Mouse (Mus musculus) neural tube, embryonic 11.5 days (tissue): ENCODE data around the gene Irx1. TPM values are rescaled to one million over a fixed set of nuclear protein-coding genes. Genes with fewer than 3 reads are reported as not detected.

ENCODE experiments used
- ATAC-seq: fragments of 200-750 bp; cut with Nextera tagmentation; 2 replicates; pipeline ENCODE4 v1.8.0; 2017; ENCODE audit warnings: moderate number of reproducible peaks, mild to moderate bottlenecking, moderate TSS enrichment, moderate library complexity; ENCODE audit not compliant: insufficient read depth, low FRiP score, low TSS enrichment
- DNase-seq: peaks from one replicate; pipeline ENCODE4 v3.0.0-alpha.2; 2015; ENCODE audit warnings: low spot score
- H3K27ac ChIP-seq: fragments of 300-500 bp; sonication (generic); 2 replicates; pipeline ENCODE4 v1.5.1; 2014; ENCODE audit warnings: low read depth, mild to moderate bottlenecking, low read length
- H3K27me3 ChIP-seq: fragments of 300-500 bp; sonication (generic); 2 replicates; pipeline ENCODE4 v1.6.1; 2014; ENCODE audit warnings: mild to moderate bottlenecking, low read length, mixed read lengths; ENCODE audit not compliant: control insufficient read depth, insufficient read depth
- H3K36me3 ChIP-seq: fragments of 300-500 bp; sonication (generic); 2 replicates; pipeline ENCODE4 v1.6.1; 2014; ENCODE audit warnings: mild to moderate bottlenecking, low read length, moderate library complexity, mixed read lengths; ENCODE audit not compliant: control insufficient read depth, insufficient read depth
- H3K4me1 ChIP-seq: fragments of 300-500 bp; sonication (generic); 2 replicates; pipeline ENCODE4 v1.6.1; 2014; ENCODE audit warnings: low read length, mixed read lengths; ENCODE audit not compliant: control insufficient read depth, insufficient read depth
- H3K4me2 ChIP-seq: fragments of 300-500 bp; sonication (generic); 2 replicates; pipeline ENCODE4 v1.6.1; 2014; ENCODE audit warnings: low read depth, mild to moderate bottlenecking, moderate library complexity
- H3K4me3 ChIP-seq: fragments of 300-500 bp; sonication (generic); 2 replicates; pipeline ENCODE4 v1.5.1; 2014; ENCODE audit warnings: low read depth, low read length
- H3K9ac ChIP-seq: fragments of 300-500 bp; sonication (generic); 2 replicates; pipeline ENCODE4 v1.6.1; 2014; ENCODE audit warnings: mild to moderate bottlenecking, low read length
- H3K9me3 ChIP-seq: fragments of 300-500 bp; sonication (generic); 2 replicates; pipeline ENCODE4 v1.6.1; 2016; ENCODE audit warnings: low read length; ENCODE audit not compliant: control insufficient read depth
- WGBS: fragments of 180-500 bp; shearing (Covaris S2); extraction: QIAGEN DNeasy Blood & Tissue Kit; methylation state at CpG from one replicate; pipeline ENCODE4 v1.1.7; 2014; 5-methylcytosine and 5-hydroxymethylcytosine counted together
- polyA plus RNA-seq: library from polyadenylated mRNA; unstranded; fragments of >200 nt; fragmentation: Nextera tagmentation; extraction: Ambion mirVana; gene quantifications from 2 replicates; pipeline ENCODE4 v1.2.1, GENCODE M21; 2014

The Irx1 gene
- polyA plus RNA-seq, 1 experiment from 2014 or later = 1.9 TPM

GRCm38 (mm10) chr13:71957147-71957546, 6.4 kb downstream of the Irx1 start:
- DNase-seq = peak; percentile 26

GRCm38 (mm10) chr13:71956481-71956880, 7.0 kb downstream of the Irx1 start:
- Histone ChIP-seq H3K4me2 (no peak overlapping the region), H3K9ac (no peak overlapping the region), H3K27me3 (peaks cover 53% of the 10 kb centered on the region), H3K27ac (no peak overlapping the region), H3K4me3 (no peak overlapping the region), H3K36me3 (no peaks in the 10 kb centered on the region), H3K4me1 (peaks cover 28% of the 10 kb centered on the region), H3K9me3 (no peaks in the 10 kb centered on the region)
- ATAC-seq (no peak), DNase-seq (peak; percentile 76)
- WGBS = 3% methylated on average over 9 of the region's 9 CpGs

More at GRCm38 (mm10) chr13:71957147-71957546, 6.4 kb downstream of the Irx1 start:
- Histone ChIP-seq H3K36me3 (no peaks in the 10 kb centered on the region), H3K27ac (no peak overlapping the region), H3K27me3 (peaks cover 56% of the 10 kb centered on the region), H3K4me3 (peak overlapping the region; percentile 13; the same call in 1 of the 2 replicates), H3K9me3 (no peaks in the 10 kb centered on the region), H3K4me2 (peak overlapping the region; percentile 20; the same call in 1 of the 2 replicates), H3K4me1 (peaks cover 30% of the 10 kb centered on the region), H3K9ac (no peak overlapping the region)
- ATAC-seq = no peak
- 4% methylated on average over 18 of the region's 18 CpGs for WGBS

DNA sequence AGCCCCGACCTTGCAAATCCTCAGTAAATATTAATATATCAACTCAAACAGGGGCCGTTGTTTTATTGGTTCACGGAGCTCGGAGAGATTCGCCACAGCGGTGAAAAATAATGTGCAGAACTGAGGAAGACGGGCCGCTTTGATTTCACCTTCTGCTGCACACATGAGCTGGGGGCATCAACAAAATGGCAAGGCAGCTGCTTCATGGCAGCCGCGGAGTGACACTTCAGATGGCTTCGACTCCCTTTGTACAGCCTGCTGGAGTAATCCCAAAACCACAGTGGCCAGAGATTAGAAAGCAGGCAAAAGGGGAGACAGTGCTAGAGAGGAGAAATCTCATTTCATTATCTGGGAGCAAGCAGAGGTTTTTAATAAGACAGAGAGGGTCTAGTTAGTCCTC, 11.6 kb downstream of the Irx1 start:
- no peak overlapping the region for H3K4me2 ChIP-seq
- DNase-seq = peak; percentile 26
- no peak overlapping the region for H3K4me3 ChIP-seq
- ATAC-seq = no peak
- H3K9ac ChIP-seq = no peak overlapping the region
- no peaks in the 10 kb centered on the region for H3K36me3 ChIP-seq
- 58% methylated on average over 11 of the region's 11 CpGs for WGBS
- H3K4me1 ChIP-seq = peaks cover 15% of the 10 kb centered on the region
- no peaks in the 10 kb centered on the region for H3K9me3 ChIP-seq
- H3K27ac ChIP-seq = no peak overlapping the region
- peaks cover 17% of the 10 kb centered on the region for H3K27me3 ChIP-seq

DNA sequence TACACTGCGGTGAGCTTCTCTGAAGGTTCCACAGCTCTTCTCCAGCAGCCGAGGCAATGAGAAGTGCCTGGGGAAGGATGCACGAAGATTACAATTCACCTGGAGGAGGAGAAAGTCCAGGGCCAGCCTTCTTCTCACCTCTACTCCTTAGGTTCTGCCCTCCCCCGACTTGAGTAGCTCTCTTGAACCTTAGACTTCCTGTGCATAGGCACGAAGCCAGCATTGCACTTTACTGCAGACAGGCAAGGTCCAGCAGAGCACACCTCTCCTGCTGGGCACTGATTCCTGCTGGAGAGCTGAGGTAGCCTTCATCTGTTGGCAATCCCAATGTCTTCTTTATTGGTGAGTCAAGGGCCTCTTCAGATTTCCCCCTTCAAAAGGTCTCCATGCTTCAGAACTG, 13.7 kb downstream of the Irx1 start:
- H3K4me2 ChIP-seq = no peak overlapping the region
- WGBS = 69% methylated on average over 5 of the region's 5 CpGs
- no peaks in the 10 kb centered on the region for H3K36me3 ChIP-seq
- no peak overlapping the region for H3K27ac ChIP-seq
- peaks cover 13% of the 10 kb centered on the region for H3K4me1 ChIP-seq
- H3K4me3 ChIP-seq = no peak overlapping the region
- DNase-seq = no peak
- H3K9me3 ChIP-seq = no peaks in the 10 kb centered on the region
- no peak overlapping the region for H3K9ac ChIP-seq
- H3K27me3 ChIP-seq = peaks cover 4% of the 10 kb centered on the region; the same call in 1 of the 2 replicates
- no peak for ATAC-seq

GRCm38 (mm10) chr13:71910361-71910760, 53.2 kb downstream of the Irx1 start:
- Histone ChIP-seq H3K4me3 (no peak overlapping the region), H3K27ac (no peak overlapping the region), H3K27me3 (no peaks in the 10 kb centered on the region), H3K9me3 (no peaks in the 10 kb centered on the region), H3K9ac (no peak overlapping the region), H3K4me1 (no peaks in the 10 kb centered on the region), H3K36me3 (no peaks in the 10 kb centered on the region), H3K4me2 (no peak overlapping the region)
- no peak for ATAC-seq
- 82% methylated on average over 3 of the region's 3 CpGs for WGBS
- DNase-seq = no peak
